Mouse (Mus musculus) bone marrow, adult 2 months (tissue): ENCODE measurements around the gene Fntb.

Experiments
- CTCF ChIP-seq: fragments of 200-500 bp; IDR thresholded peaks from 2 replicates; pipeline ENCODE4 v1.5.1; 2011; ENCODE audit warnings: low read length, control low read depth; ENCODE audit not compliant: control insufficient read depth, insufficient read depth
- POLR2A ChIP-seq: fragments of 200-500 bp; IDR thresholded peaks from 2 replicates; pipeline ENCODE4 v1.6.1; 2011; ENCODE audit warnings: low read depth, mild to moderate bottlenecking, control low read depth, low read length, borderline replicate concordance; ENCODE audit not compliant: control insufficient read depth

GRCm38 (mm10) chr12:76776898-76777297 is 11.5 kb downstream of the Fntb start:
- no peak for TF ChIP-seq POLR2A
- no peak for TF ChIP-seq CTCF
